Mouse (Mus musculus): Measurements from ENCODE around the gene Ptprj.

Gene Ptprj

DNA sequence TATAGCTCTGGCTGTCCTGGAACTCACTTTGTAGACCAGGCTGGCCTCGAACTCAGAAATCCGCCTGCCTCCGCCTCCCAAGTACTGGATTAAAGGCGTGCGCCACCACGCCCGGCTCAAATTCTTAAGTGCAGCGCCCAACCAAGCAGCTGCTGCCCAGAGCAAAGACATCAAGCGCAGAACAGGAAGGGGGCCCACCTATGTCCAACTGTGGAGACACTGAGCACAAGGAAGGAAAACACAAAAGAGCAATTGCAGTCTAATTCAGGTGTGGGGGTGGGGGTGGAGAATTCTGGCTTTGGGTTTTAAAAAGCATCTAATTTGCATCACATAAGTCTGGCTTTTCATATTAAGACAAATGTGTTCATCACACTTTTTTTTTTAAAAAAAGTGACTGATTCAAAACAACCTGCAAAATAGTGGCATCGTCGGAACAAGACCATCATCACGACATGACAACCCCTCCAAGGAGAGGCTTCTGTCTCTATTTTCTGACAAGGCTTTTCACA is 20.7 kb downstream of the Ptprj start:
- no peak for DNase-seq (ENCODE audit: inconsistent ontology term)

DNA sequence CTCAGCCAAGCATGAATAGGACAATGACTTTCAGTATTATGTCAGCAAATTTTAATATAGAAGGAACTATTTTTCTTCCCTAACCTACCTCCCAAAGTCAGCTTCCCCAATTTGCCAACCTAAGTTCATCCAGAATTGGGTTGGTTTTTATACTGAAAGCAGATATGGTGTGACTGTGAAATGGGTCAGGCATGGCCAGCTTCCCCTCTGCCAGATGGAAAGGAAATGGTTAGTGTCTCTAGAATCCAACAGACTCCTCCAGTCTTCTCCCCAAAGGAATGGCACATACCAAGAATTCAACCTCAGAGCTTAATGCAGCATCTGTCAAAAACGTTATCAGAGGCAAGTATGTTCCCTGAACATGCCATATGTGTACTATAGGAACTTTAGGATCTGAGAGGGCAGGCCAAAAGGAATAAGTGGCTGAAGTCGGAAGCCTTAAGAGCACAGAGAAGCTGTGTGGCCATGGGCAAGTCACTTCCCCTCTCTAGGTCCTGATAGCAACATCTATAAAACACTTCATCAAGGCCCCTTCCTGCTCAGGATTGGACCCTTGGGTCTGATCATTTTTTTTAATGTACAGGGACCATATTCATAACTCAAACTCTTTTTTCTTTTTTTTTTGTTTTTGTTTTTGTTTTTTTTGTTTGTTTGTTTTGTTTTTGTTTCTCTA is 21.3 kb downstream of the Ptprj start:
- no peak for DNase-seq (ENCODE audit: inconsistent ontology term)

DNA sequence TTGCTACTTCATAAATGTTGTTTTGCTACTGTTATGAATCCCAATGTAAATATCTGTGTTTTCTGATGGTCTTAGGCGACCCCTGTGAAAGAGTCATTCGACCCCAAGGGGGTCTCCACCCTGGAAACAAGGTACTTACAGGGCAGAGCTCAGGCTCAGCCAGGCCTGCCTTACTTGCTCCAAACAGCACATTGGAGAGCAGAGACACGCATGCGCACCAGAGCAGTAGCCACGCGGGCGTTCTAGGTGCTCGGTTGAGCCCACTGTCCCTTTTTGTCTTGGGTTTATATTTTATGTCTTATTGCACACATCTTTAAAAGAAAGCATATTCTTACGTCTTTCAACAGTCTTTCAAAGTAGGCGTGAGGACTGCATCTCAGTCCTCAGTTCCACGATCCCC is 22.1 kb downstream of the Ptprj start:
- DNase-seq (ENCODE audit: inconsistent ontology term), result no peak

GRCm38 (mm10) chr2:90557913-90558312 is 22.5 kb downstream of the Ptprj start:
- no peak for DNase-seq (ENCODE audit: inconsistent ontology term)

- DNase-seq (ENCODE audit: inconsistent ontology term), result no peak
Observed at GRCm38 (mm10) chr2:90555744-90556143, 24.7 kb downstream of the Ptprj start.

DNA sequence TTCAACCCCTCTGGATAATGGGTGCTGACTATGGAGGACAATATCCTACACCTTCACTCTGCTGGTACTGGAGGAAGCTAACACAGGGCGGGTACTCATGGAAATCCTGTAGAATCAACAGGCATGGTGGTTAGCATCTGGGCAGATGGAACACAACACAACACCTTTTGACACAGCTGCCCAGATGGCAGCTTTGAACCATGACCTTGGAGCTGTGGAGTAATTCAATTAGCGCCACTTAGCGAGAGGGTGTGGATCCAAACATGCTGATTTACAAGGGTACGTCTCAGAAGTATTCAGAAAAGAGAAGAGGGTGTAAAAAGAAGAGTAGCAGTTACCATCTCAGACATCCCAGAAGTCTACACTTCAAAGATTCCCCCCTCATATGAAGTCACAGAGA is 25.6 kb downstream of the Ptprj start:
- no peak for DNase-seq (ENCODE audit: inconsistent ontology term)

DNA sequence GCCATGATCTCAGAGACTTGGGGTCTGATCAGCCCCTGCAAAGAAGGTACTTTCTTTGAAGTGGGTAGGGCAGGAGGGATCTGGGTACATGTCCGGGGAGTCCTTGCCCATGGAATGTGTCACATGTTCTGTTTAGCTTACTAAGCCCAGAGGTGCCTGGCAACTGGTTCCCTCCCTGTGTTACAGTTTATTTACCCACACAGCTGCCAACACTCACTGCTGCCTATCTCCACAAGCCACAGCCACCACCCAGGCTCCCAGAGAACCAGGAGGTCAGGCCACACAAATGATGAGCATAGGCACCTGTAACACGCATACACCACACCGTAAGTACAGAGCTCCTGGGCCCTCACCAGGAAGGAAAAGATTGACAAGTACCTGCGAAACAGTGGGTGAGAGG is 26.6 kb downstream of the Ptprj start:
- no peak for DNase-seq (ENCODE audit: inconsistent ontology term)

GRCm38 (mm10) chr2:90550656-90551055 is 29.8 kb downstream of the Ptprj start:
- DNase-seq (ENCODE audit: inconsistent ontology term), result no peak

DNA sequence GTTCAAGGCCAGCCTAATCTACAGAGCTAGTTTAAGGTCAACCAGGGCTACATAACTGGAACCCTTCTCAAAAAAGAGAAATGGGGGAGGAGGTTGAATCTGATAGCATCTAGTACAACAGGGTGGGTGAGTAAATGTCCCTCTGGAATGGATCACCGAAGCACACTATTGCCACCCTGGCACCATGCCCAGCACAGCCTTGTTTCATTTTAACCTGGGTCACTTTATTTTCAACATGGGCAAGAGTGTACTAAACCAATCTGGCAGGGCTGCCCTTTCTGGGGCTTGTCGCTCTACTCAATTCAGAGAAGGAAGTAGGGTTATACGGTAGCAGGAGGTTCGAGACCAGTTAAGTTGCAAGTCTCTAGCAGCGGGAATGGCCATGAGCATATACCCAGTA is 31.9 kb downstream of the Ptprj start:
- DNase-seq (ENCODE audit: inconsistent ontology term), result no peak

DNA sequence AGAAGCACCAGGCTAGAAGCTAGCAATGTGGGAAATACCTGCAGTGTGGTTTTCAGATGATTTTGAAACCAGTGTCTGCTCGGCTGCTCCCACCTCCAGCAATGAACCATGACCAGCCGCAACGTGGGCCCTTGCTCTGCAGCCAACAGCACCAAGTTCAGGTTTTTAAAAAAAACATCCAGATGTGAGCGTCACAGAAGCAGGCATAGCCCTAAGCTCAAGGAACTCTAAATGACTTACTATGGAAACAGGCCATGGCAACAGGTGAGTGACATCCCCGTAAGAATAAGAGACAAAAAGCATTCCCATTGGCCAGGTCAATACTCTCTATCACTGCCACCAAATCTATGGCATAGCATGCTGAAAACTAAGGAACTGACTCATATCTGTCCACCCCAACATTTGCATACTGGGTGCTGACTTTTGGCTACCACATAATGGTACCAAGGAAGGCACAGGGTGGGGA is 33.3 kb downstream of the Ptprj start:
- DNase-seq (ENCODE audit: inconsistent ontology term), result no peak

DNA sequence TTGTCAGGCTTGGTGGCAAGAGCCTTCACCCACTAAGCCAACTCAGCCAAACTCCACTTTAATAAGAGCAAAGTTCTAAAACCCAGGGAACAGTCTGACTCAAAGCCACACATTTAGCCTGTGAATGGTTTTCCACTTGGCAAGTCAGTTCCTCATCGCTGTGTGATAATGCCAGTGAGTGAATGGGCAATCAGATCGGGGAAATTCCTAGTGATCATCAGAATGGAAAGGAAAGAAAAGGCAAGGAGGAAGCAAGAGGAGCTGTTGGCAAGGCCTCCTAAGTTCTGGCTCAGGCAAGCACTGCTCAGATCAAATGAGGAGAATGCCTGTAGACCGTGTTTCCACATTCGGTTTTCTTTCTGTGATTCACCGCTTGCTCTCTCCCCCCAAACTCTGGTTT is 35.2 kb downstream of the Ptprj start:
- peak; percentile 98 for DNase-seq (ENCODE audit: inconsistent ontology term)

DNA sequence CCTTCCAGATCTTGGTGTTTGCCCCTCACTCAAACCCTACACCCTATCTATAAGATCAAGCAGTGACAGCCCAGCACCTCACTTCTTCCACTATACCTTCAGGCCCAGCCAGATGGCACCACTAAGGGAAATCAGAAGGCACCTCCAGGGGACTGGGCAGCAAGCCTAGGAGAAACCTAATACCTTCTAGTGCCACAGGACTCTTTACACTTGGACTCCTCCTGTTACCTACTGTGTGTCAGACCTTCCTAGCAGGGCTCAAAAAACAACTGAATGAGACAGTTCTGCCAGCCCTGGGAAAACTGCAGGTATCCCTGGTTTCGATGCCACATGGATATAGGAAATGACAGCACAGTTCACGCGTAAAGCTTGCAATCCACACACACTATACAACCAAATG is 36.5 kb downstream of the Ptprj start:
- DNase-seq (ENCODE audit: inconsistent ontology term), result no peak

DNA sequence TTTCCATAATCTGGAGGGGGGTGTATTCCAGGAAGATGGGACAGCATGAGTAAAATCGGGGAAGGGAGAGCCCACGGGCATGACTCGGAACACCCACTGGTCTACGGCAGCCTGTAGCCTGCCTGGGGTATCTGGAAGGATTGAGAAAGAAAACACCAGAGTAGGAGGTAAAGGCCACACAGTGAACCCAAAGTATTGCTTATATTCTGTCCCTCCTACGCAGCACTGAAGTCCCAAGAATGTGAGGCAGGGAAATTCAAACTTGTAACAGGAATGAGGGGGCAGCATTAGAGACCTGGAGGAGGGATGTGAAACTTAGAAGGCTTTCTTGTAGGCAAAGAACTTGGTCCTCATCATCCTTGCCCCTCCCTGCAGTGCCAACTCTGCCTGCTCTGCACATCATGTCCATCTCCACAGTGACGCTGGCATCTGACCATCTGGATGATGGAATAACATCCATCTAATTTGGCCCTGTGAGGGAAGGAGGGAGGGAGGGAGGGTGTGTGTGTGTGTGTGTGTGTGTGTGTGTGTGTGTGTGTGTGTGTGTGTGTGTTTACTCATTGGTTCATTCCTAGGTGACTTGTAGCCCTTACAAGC is 37.2 kb downstream of the Ptprj start:
- DNase-seq (ENCODE audit: inconsistent ontology term), result no peak

GRCm38 (mm10) chr2:90542656-90543055 is 37.8 kb downstream of the Ptprj start:
- peak; percentile 46 for DNase-seq (ENCODE audit: inconsistent ontology term)

DNA sequence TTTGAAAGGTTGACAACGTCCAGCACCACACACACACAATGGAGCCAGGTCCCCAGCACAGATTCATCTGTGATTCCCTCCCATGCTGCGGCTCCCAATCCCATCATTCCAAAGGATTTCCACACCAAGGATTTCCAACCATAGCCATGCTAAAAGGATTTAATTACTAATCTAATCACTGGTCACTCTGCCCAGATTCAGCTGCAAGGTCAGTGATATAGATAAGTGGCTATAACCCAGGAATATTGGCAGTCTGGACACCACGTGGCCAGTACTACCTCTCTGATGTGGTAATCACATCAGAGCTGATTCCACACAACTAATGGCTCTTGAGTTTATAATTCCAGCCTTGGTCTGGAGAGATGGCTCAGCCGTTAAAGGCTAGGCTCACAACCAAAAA is 41.2 kb downstream of the Ptprj start:
- no peak for DNase-seq (ENCODE audit: inconsistent ontology term)

DNA sequence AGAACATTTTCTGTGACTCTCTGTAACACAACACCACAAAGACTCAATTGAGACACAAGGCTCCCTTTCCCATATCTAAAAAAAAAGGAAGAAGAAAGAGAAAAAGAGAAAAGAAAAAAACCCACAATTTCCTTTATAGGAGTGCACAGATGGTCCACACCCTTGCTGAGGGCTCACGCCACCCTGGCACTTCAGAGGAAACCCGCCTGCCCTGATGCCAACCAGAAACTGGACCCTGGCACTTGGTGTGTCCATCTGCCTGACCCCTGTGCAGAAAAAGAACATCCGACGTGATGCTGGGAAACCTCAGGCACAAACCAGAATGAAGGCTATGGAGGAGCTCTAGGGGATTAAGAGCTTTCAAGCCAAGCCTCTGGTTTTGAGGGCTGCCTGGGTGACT is 43.2 kb downstream of the Ptprj start:
- DNase-seq (ENCODE audit: inconsistent ontology term), result peak; percentile 42

- DNase-seq (ENCODE audit: inconsistent ontology term), result peak; percentile 39
Observed at GRCm38 (mm10) chr2:90536555-90536954, 43.9 kb downstream of the Ptprj start.

- DNase-seq (ENCODE audit: inconsistent ontology term), result no peak
Observed at GRCm38 (mm10) chr2:90534751-90535150, 45.7 kb downstream of the Ptprj start.

DNA sequence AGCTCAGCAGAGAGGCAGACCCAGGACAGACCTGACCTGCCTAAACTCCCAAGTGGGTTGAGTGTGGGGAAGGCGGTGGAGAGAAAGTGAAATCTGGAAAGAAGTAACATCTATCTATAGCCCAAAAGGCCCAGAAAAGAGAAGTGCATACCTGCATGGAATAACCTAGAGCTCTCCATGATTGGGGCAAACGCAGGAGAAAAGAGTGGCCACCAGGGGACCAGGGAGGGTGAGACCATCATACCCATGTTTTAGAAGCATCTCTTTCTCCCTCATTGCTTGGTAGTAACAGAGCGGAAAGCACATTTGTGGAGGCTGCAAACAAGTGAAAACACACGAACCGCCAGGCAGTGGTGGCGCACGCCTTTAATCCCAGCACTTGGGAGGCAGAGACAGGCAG is 46.5 kb downstream of the Ptprj start:
- DNase-seq (ENCODE audit: inconsistent ontology term), result no peak

- no peak for DNase-seq (ENCODE audit: inconsistent ontology term)
Observed at GRCm38 (mm10) chr2:90532095-90532494, 48.4 kb downstream of the Ptprj start.

GRCm38 (mm10) chr2:90528107-90528506 is 52.3 kb downstream of the Ptprj start:
- no peak for DNase-seq (ENCODE audit: inconsistent ontology term)

- no peak for DNase-seq (ENCODE audit: inconsistent ontology term)
Observed at GRCm38 (mm10) chr2:90526971-90527370, 53.5 kb downstream of the Ptprj start.

- DNase-seq (ENCODE audit: inconsistent ontology term), result peak; percentile 73
Observed at GRCm38 (mm10) chr2:90526564-90526963, 53.9 kb downstream of the Ptprj start.

- DNase-seq (ENCODE audit: inconsistent ontology term), result no peak
Observed at GRCm38 (mm10) chr2:90525807-90526206, 54.6 kb downstream of the Ptprj start.

Measured in Muller cell, postnatal 12 days (primary cell).